Mouse (Mus musculus) thymus, postnatal 25 days (tissue): ENCODE measurements around the gene Hivep3.
A peak's percentile ranks its signal among the peaks of the same experiment; 100 is the strongest.

Experiments
- DNase-seq: peaks from one replicate; pipeline ENCODE4 v3.0.0; 2022

Gene Hivep3

GRCm38 (mm10) chr4:119955008-119955407 is 221.4 kb downstream of the Hivep3 start:
- no peak for DNase-seq

- DNase-seq: no peak
These were observed 224.4 kb downstream of the Hivep3 start for GRCm38 (mm10) chr4:119957970-119958369.

- DNase-seq: peak; percentile 87
These were observed 225.7 kb downstream of the Hivep3 start for GRCm38 (mm10) chr4:119959293-119959692.

GRCm38 (mm10) chr4:119959873-119960272 is 226.3 kb downstream of the Hivep3 start:
- no peak for DNase-seq

GRCm38 (mm10) chr4:119960523-119960922 is 226.9 kb downstream of the Hivep3 start:
- no peak for DNase-seq

- no peak for DNase-seq
These were observed 227.6 kb downstream of the Hivep3 start for GRCm38 (mm10) chr4:119961164-119961563.

GRCm38 (mm10) chr4:119962066-119962465 is 228.5 kb downstream of the Hivep3 start:
- peak; percentile 47 for DNase-seq

GRCm38 (mm10) chr4:119966105-119967072 is 232.8 kb downstream of the Hivep3 start:
- no peak for DNase-seq

- DNase-seq: no peak
These were observed 233.6 kb downstream of the Hivep3 start for GRCm38 (mm10) chr4:119967073-119967608.

GRCm38 (mm10) chr4:119967636-119968035 is 234.1 kb downstream of the Hivep3 start:
- DNase-seq: no peak

GRCm38 (mm10) chr4:119968071-119968470 is 234.5 kb downstream of the Hivep3 start:
- DNase-seq: no peak

GRCm38 (mm10) chr4:119968887-119969286 is 235.3 kb downstream of the Hivep3 start:
- DNase-seq: no peak

GRCm38 (mm10) chr4:119970166-119970565 is 236.6 kb downstream of the Hivep3 start:
- DNase-seq: no peak

GRCm38 (mm10) chr4:119972375-119972774 is 238.8 kb downstream of the Hivep3 start:
- no peak for DNase-seq

GRCm38 (mm10) chr4:119973729-119974605 is 240.4 kb downstream of the Hivep3 start:
- DNase-seq: no peak

- no peak for DNase-seq
These were observed 241.7 kb downstream of the Hivep3 start for GRCm38 (mm10) chr4:119975242-119975641.

- no peak for DNase-seq
These were observed 242.2 kb downstream of the Hivep3 start for GRCm38 (mm10) chr4:119975822-119976221.

- DNase-seq: no peak
These were observed 243.0 kb downstream of the Hivep3 start for GRCm38 (mm10) chr4:119976428-119977168.

- DNase-seq: no peak
These were observed 244.4 kb downstream of the Hivep3 start for GRCm38 (mm10) chr4:119977817-119978491.

GRCm38 (mm10) chr4:119979238-119979829 is 245.8 kb downstream of the Hivep3 start:
- DNase-seq: no peak

- no peak for DNase-seq
These were observed 246.3 kb downstream of the Hivep3 start for GRCm38 (mm10) chr4:119979918-119980317.
